In genomic region chrX:111894321-111895050, GRCm38 (mm10) we compare ENCODE assay signal across 8 mouse cellular contexts. TPM values are rescaled to one million over a fixed set of nuclear protein-coding genes. Genes with fewer than 3 reads are reported as not detected.
DNase-seq lines count a peak whose midpoint lies in the region; ATAC-seq and TF ChIP-seq lines count a peak whose summit lies in the region.

No protein-coding gene starts in this region.

- ATAC-seq in kidney, embryonic 14.5 days (ENCODE audit: low FRiP score, low TSS enrichment) = peak; percentile 73
- peak; percentile 65 for ATAC-seq in hindbrain, embryonic 13.5 days (ENCODE audit: low FRiP score)
- no peak for ATAC-seq in liver, postnatal 0 days

- H3K27ac ChIP-seq in kidney, embryonic 14.5 days (ENCODE audit: low read depth, low read length) = no peak overlapping the region
- H3K27ac ChIP-seq in hindbrain, embryonic 13.5 days = no peak overlapping the region
- H3K27ac ChIP-seq in liver, postnatal 0 days (ENCODE audit: low read depth) = no peak overlapping the region

- H3K4me3 ChIP-seq in kidney, embryonic 14.5 days (ENCODE audit: low read length) = peak overlapping the region; percentile 34
- H3K4me3 ChIP-seq in hindbrain, embryonic 13.5 days = peak overlapping the region; percentile 51
- peak overlapping the region; percentile 37 for H3K4me3 ChIP-seq in liver, postnatal 0 days (ENCODE audit: low read depth, low read length)

- TF ChIP-seq CTCF in liver, postnatal 0 days (IDR thresholded peaks at IDR 0.05; ENCODE audit: low read depth) = no peak

- H3K27me3 ChIP-seq in kidney, embryonic 14.5 days (ENCODE audit: control insufficient read depth, insufficient read depth, low read length) = no peaks in the 10 kb centered on the region
- peaks cover 10% of the 10 kb centered on the region for H3K27me3 ChIP-seq in hindbrain, embryonic 13.5 days
- 0 out of 2 replicates have a peak, but pooled peaks cover 8% of the 10 kb centered on the region for H3K27me3 ChIP-seq in liver, postnatal 0 days (ENCODE audit: insufficient read depth, low read length)

- peak overlapping the region; percentile 54 for H3K4me2 ChIP-seq in kidney, embryonic 14.5 days (replicated peaks; ENCODE audit: low read depth, low read length)
- peak overlapping the region; percentile 71 for H3K4me2 ChIP-seq in hindbrain, embryonic 13.5 days
- peak overlapping the region; percentile 62 for H3K4me2 ChIP-seq in liver, postnatal 0 days (ENCODE audit: low read depth, low read length)

- TF ChIP-seq EP300 in liver, postnatal 0 days (IDR thresholded peaks at IDR 0.05; ENCODE audit: low read depth) = no peak

- H3K36me3 ChIP-seq in kidney, embryonic 14.5 days (ENCODE audit: control insufficient read depth, insufficient read depth, low read length) = no peaks in the 10 kb centered on the region
- no peaks in the 10 kb centered on the region for H3K36me3 ChIP-seq in hindbrain, embryonic 13.5 days
- H3K36me3 ChIP-seq in liver, postnatal 0 days (replicated peaks; ENCODE audit: insufficient read depth, low read length) = no peaks in the 10 kb centered on the region

- WGBS in kidney, embryonic 14.5 days = 22% methylated on average over 69 of the region's 71 CpGs
- WGBS in hindbrain, embryonic 13.5 days = 21% methylated on average over 59 of the region's 71 CpGs
- 23% methylated on average over 62 of the region's 71 CpGs for WGBS in liver, postnatal 0 days (ENCODE audit: insufficient replicate concordance)

- peak overlapping the region; percentile 31; the same call in 1 of the 2 replicates for H3K9ac ChIP-seq in kidney, embryonic 14.5 days (ENCODE audit: low read depth, low read length)
- peak overlapping the region; percentile 39; the same call in 1 of the 2 replicates for H3K9ac ChIP-seq in hindbrain, embryonic 13.5 days
- no peak overlapping the region for H3K9ac ChIP-seq in liver, postnatal 0 days (replicated peaks)

- DNase-seq in kidney, adult 9 months = no peak
- DNase-seq in embryo, embryonic 10.5 days (ENCODE audit: low spot score) = peak; percentile 53
- peak; percentile 11 for DNase-seq in liver, postnatal 0 days
- DNase-seq in thymus, postnatal 25 days = no peak
- no peak for DNase-seq in gastrocnemius, adult 18-20 months (ENCODE audit: low spot score)
- no peak for DNase-seq in spleen, adult 18-20 months

- H3K9me3 ChIP-seq in kidney, embryonic 14.5 days (ENCODE audit: control insufficient read depth, low read length) = no peaks in the 10 kb centered on the region
- no peaks in the 10 kb centered on the region for H3K9me3 ChIP-seq in hindbrain, embryonic 13.5 days
- no peaks in the 10 kb centered on the region for H3K9me3 ChIP-seq in liver, postnatal 0 days (ENCODE audit: low read length)

- no peaks in the 10 kb centered on the region for H3K4me1 ChIP-seq in kidney, embryonic 14.5 days (ENCODE audit: control insufficient read depth, insufficient read depth, low read length)
- H3K4me1 ChIP-seq in hindbrain, embryonic 13.5 days (replicated peaks) = no peaks in the 10 kb centered on the region
- no peaks in the 10 kb centered on the region for H3K4me1 ChIP-seq in liver, postnatal 0 days (ENCODE audit: insufficient read depth)

RNA-seq across cellular contexts. Expression of gene Gm45194, which starts 3.3 kb away (rescaled TPM):
- polyA plus RNA-seq in kidney, embryonic 14.5 days (2014; fragmentation: Nextera tagmentation; extraction: Ambion mirVana) = 1.6 and 2.7 TPM in 2 replicates
- polyA plus RNA-seq in hindbrain, embryonic 13.5 days (2015; fragmentation: Nextera tagmentation; extraction: Ambion mirVana) = 0.42 TPM in 1 of 2 replicates, not detected in the other
- not detected in 2 replicates for polyA plus RNA-seq in liver, postnatal 0 days (2015; fragmentation: Nextera tagmentation; extraction: Ambion mirVana)
- not detected for total RNA-seq in gastrocnemius, adult 18-20 months (2021)

Comparison
In these comparisons a context has a peak if more than half of its experiments do, and no peak if none do; other contexts are left out.
1. DNase-seq: peak in embryo, embryonic 10.5 days (single experiment) and liver, postnatal 0 days (single experiment); none in kidney, adult 9 months (single experiment), thymus, postnatal 25 days (single experiment), gastrocnemius, adult 18-20 months (single experiment) and spleen, adult 18-20 months (0 of 2).
2. Peak in every context shown above with its lines, with median percentiles within 50 percentile points of each other: H3K4me2 ChIP-seq and H3K4me3 ChIP-seq.